17 mouse cellular contexts compared by ENCODE assay signal in genomic region chr4:23338481-23338880, GRCm38 (mm10).
"Had no signal": no experiment of that assay in that cellular context is flagged by ENCODE, and none has a peak within 500 bp of the region (broad histone marks: within the 10 kb centered on the region; RNA-seq: fewer than 3 reads in every experiment).

No protein-coding gene starts in this region.

- H3K27me3 ChIP-seq: midbrain, embryonic 13.5 days; neural tube, embryonic 13.5 days; neural tube, embryonic 15.5 days had no signal

- ATAC-seq: midbrain, embryonic 13.5 days had no signal

- H3K9me3 ChIP-seq: midbrain, embryonic 13.5 days; neural tube, embryonic 13.5 days; neural tube, embryonic 15.5 days had no signal

- H3K4me2 ChIP-seq: lung, embryonic 14.5 days; midbrain, embryonic 11.5 days; midbrain, embryonic 13.5 days; neural tube, embryonic 13.5 days; neural tube, embryonic 15.5 days had no signal

- H3K4me3 ChIP-seq: midbrain, embryonic 13.5 days; myocyte; neural tube, embryonic 13.5 days; neural tube, embryonic 15.5 days had no signal

- H3K4me1 ChIP-seq: midbrain, embryonic 13.5 days; neural tube, embryonic 15.5 days had no signal

- H3K36me3 ChIP-seq: midbrain, embryonic 13.5 days; neural tube, embryonic 13.5 days; neural tube, embryonic 15.5 days had no signal

- DNase-seq: lung, adult 18-20 months; lung, embryonic 14.5 days; lung, postnatal 10 days; lung, postnatal 4 days; right cerebral cortex, adult 18-20 months; right cerebral cortex, postnatal 25 days; right cerebral cortex, postnatal 4 days; spleen, adult 18-20 months; thymus, adult 18-20 months; thymus, postnatal 14 days; thymus, postnatal 36 days had no signal

- H3K9ac ChIP-seq: liver, embryonic 14.5 days; lung, embryonic 14.5 days; midbrain, embryonic 13.5 days; neural tube, embryonic 13.5 days; neural tube, embryonic 15.5 days had no signal

- H3K27ac ChIP-seq: liver, embryonic 14.5 days; midbrain, embryonic 13.5 days; neural tube, embryonic 13.5 days; neural tube, embryonic 15.5 days had no signal
